Mouse (Mus musculus): ENCODE data around the gene Ramp2.
A peak's percentile ranks its signal among the peaks of the same experiment; 100 is the strongest.

Gene Ramp2

GRCm38 (mm10) chr11:101245855-101246701 is at the start of gene Ramp2:
Gene Ramp2, plus strand, starts transcription at chr11:101246028.
- peak; percentile 72 for DNase-seq

DNA sequence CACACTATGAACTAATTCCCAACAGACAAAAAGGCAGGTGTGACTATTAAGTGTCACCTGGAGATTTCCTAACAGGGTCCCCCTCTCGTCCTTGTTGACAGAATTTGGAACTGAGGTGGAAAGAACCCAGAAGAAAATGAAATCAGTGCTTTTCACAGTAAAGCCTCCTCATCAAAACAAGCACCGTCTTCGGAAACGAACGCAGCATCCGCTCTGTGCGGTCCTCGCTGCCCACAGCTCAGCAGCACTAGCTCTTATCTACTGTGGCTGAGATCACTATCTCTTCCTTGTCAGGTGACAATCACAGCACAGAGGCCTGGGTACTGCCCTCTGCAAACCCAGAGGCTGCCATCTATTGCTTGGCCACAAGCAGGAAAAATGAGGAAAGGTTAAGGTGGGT is 49.7 kb upstream of the Ramp2 start:
- no peak for DNase-seq

DNA sequence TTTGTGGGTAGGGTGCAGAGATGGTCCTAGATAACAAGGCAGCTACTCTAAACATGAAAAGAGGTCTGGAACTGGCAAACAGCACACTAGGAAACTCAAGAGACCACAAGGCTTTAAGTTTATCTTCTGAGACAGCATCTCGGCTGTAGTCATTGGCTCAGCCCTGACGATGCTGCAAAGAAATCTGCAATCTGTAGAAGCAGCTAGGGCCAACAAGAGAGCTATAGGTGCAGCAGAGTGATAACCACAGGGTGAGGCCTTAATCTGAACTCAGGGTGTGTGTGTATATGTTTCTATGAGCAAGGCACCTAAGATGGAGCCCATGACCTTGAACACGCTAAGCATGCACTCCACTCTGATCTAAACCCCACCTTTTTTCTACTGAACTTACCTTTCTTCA is 46.3 kb upstream of the Ramp2 start:
- no peak for DNase-seq

DNA sequence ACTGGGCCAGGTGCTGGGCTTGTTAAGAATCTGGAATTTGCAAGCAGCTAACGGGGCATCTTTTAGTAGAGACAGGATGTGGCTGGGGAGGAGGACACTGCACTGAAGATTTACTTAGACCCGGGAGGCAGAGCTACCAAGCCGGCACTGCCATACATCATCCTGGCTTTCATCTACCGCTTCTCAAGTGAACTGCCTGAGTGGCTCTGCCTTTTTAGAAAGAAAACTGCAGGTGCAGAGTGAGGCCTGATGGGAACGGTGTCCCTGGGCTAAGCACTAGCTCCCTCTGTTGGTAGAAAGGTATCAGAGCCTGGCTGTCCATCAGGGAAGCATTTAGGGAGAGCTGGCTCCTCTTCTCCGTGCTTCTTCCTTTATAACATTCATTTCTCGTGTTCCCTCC is 44.8 kb upstream of the Ramp2 start:
- peak; percentile 70 for DNase-seq

DNA sequence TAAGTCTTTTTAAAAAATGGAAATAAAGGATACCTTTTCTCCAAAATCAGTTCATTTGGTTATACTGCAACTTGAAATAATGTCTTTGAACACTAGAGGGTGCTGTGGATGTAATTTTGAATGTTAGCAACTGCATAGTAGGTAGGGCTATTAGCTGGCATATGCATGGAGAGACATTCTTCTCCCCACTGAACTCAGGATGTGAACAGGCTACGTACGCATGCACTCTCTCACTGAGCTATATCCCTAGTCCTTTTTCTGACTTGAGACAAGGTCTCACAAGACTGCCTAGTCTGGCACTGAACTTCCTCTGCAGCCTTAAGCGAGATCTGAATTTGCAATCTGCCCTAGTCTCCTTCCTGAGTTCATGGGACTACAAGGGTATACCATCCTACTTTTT is 33.9 kb upstream of the Ramp2 start:
- peak; percentile 85 for DNase-seq

- no peak for DNase-seq
These were observed 28.9 kb upstream of the Ramp2 start for GRCm38 (mm10) chr11:101216936-101217335.

GRCm38 (mm10) chr11:101218436-101219055 is 27.3 kb upstream of the Ramp2 start:
- DNase-seq, result no peak

- DNase-seq, result no peak
These were observed 25.0 kb upstream of the Ramp2 start for GRCm38 (mm10) chr11:101220853-101221252.

GRCm38 (mm10) chr11:101221306-101221986 is 24.4 kb upstream of the Ramp2 start:
- no peak for DNase-seq

GRCm38 (mm10) chr11:101224337-101224736 is 21.5 kb upstream of the Ramp2 start:
- no peak for DNase-seq

- no peak for DNase-seq
These were observed 20.3 kb upstream of the Ramp2 start for GRCm38 (mm10) chr11:101225331-101226064.

DNA sequence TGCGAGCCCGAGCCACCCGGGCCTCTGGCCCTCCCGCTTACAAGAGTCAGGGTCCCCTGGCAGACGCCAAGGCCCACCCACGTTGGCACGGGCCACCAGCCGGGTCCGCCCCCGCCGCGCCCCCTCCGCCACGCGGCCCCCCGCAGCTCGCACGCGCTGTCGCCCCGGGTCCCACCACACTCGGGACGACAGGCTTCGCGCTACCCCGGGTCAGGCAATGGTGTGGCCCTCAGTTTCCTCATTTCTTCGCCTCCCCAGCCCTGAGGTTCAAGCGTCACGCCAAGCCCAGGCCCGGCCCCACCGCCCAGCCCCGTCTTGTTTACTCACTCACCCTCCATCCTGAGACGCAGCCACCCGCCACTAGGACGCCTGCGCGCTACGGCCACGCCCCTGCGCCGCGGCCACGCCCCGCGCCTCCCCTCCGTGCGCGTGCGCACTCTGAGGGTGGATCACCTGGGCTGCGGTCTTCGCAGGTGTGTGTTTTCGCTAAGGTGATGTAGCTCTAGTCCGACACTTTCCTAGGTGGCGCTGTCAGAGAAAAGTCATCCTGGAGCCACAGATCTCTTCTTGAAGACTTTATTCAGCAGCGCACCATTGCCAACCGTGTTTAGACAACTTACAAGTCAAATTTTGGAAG is 19.6 kb upstream of the Ramp2 start, which contains the start of gene Ezh1:
Ezh1 (minus strand) TSS at position 399 of the 637 bp plus-strand sequence.
- DNase-seq, result peak; percentile 89

- no peak for DNase-seq
These were observed 16.4 kb upstream of the Ramp2 start for GRCm38 (mm10) chr11:101229361-101229900.

DNA sequence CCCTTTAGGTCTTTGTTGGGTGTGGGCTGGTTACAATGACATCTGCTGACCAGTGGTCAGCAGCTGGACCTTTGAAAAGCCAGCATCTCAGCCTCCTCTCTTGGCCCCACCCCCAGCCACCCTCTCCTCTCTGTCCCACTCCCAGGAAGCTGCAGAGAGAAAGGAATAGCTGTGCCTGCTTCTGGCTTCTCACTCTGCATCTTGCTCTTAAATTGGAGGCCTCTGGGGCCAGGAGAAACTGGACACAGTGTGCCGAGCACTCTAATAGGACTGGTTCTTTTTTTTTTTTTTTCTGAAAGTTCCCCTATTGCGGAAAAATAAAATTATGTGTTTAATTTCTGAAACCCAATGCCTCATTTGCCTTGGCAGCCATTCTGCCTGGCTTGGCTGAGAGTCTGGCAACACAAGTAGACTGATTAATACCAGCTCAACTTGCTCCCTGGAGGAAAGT is 15.7 kb upstream of the Ramp2 start:
- DNase-seq, result peak; percentile 22

DNA sequence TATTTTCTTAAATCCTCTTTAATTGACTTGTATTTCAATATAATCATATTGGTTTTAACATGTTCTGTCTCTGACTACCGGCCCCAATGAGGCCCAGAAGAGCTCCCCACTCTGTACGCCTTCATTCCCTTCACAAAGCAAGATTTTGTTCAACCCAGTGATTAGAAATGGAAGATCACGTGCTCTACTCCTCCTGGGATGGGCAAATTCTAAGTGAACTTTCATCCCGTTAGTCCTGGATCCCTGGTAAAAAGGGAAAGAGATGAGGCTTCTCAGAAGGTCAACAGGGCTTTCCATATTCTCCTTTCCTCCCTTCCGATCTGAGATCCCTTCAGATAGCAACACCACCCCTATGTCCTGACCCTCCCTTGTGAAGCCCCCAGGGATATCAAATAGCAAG is 15.3 kb upstream of the Ramp2 start:
- peak; percentile 32 for DNase-seq

DNA sequence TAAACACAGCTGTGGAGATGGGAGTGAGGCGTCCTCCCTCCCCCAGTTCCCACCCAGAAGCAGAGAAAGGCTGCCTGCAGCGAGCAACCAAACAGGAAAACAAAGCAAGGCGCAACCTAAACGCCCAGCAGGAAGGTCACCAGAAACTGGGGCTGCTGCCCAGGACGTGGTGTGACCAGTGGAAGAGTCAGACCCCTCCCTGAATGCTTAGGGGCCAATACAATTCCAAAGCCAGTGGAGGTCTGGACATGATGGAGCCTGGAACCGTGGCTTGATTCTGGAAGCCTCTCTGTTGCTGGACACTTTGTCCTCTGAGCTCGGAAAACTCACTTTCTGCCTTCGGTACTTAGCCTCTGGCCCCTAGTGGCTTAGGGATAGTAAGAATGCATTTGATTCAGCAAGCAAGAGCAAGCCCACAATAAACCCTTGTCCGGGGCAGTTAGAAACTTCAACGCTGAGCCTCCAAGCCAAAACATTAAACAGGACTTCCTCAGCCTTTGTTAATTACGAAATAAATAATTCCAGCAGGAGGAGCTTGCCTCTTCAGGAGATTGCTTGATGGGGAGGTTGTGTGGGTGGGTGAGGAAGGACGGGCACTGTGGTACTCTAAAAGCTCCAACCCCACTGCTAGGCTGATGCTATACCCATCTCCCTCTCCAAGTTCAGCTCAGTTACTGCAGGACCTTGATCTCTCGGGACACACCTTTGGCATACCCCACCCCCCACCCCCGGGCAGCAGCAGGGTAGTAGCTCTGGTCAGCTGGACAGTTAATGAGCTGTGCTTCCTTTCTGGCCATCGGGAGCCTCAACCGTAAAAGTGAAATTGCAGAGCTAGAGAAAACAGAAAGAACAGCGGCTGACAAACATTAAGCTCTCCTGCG is 14.6 kb upstream of the Ramp2 start:
- DNase-seq, result peak; percentile 60

DNA sequence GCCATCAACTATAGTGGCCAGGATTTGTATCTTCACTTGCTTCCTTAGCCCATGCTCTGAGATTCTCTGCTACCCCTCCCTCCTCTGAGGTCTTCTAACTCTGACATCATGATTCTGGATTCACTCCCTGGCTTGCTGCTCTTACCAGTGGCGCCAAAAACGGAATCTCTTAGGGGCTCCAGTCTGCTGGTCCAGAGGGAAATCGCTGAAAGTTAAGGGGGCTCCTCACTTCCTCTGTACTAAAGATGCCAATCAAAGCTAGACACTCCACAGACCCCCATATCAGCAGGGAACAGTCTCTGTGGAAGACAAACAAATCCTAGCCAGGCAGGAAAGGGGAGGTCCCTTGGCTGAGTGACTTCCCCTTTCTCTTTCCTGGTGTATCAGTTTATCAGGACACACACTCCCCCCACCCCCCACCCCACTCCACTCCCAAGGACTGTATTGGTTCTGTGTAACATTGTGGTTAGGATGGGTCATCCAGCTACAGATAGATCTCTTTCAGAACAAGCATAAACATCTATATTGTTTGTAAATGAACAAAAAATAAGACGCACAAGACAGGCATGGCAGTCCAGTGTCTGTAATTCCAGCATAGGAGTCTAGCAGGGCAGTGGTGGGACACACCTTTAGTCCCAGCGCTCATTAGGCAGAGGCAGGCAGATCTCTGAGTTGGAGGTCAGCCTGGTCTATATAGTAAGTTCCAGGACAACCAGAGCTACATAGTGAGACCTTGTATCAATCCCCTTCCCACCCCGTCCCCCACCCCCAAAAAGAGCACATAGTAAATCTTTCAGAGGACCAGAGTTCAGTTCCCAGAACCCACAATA is 13.6 kb upstream of the Ramp2 start:
- DNase-seq, result peak; percentile 59

- no peak for DNase-seq
These were observed 12.6 kb upstream of the Ramp2 start for GRCm38 (mm10) chr11:101233240-101233639.

DNA sequence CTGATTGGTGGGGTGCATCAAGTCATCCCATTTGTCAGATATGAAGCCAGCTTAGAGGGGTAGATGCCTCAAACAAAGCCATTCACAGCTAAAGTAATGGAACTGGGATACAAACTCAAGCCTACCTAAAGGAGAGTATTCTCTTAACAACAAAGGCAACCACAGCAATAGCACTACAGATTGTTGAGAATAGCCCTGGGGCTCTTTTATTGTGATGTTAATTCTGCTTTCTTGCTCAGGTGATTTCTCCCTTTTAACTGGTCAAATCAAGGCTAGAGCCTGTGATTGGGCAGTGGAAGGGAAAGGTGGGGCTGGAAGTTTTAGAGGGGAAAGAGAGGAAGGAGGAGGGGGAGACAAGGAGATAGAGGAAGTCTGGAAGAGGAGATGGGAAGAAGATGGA is 11.7 kb upstream of the Ramp2 start:
- no peak for DNase-seq

- DNase-seq, result no peak
These were observed 10.4 kb upstream of the Ramp2 start for GRCm38 (mm10) chr11:101235429-101235828.

Data from embryo, embryonic 11 days (tissue).